Mouse (Mus musculus) left cerebral cortex, adult 11 months (tissue): ENCODE measurements around the gene Med29.
"Not testable (repeated sequence)": the region's sequence is repeated elsewhere in the genome, so short reads cannot be mapped to it uniquely, and the experiment has no call there.

Source experiments
- DNase-seq: peaks from one replicate; pipeline ENCODE4 v3.0.0; 2022; ENCODE audit warnings: low spot score

Med29 gene

GRCm38 (mm10) chr7:28395425-28395824 lies 2.9 kb upstream of the Med29 start:
- DNase-seq, result no peak

- no peak for DNase-seq
These were observed 904 bp upstream of the Med29 start for GRCm38 (mm10) chr7:28393272-28393951.

- DNase-seq, result no peak
These were observed 2.2 kb downstream of the Med29 start for GRCm38 (mm10) chr7:28390331-28390730.

- not testable (repeated sequence) for DNase-seq
These were observed 5.1 kb downstream of the Med29 start for GRCm38 (mm10) chr7:28387384-28387783.

GRCm38 (mm10) chr7:28386877-28387276 lies 5.6 kb downstream of the Med29 start:
- not testable (repeated sequence) for DNase-seq

- peak; percentile 62 for DNase-seq
These were observed 6.0 kb downstream of the Med29 start for GRCm38 (mm10) chr7:28386462-28386861.

GRCm38 (mm10) chr7:28386007-28386406 lies 6.5 kb downstream of the Med29 start:
- no peak for DNase-seq

- DNase-seq, result no peak
These were observed 7.3 kb downstream of the Med29 start for GRCm38 (mm10) chr7:28385196-28385595.

- DNase-seq, result no peak
These were observed 8.3 kb downstream of the Med29 start for GRCm38 (mm10) chr7:28384162-28384561.

GRCm38 (mm10) chr7:28383606-28384005 lies 8.9 kb downstream of the Med29 start:
- DNase-seq, result no peak

GRCm38 (mm10) chr7:28382981-28383396 lies 9.5 kb downstream of the Med29 start:
- peak; percentile 63 for DNase-seq

- DNase-seq, result no peak
These were observed 10.1 kb downstream of the Med29 start for GRCm38 (mm10) chr7:28382347-28382951.

GRCm38 (mm10) chr7:28381938-28382337 lies 10.6 kb downstream of the Med29 start:
- no peak for DNase-seq

GRCm38 (mm10) chr7:28381017-28381790 lies 11.3 kb downstream of the Med29 start:
- DNase-seq, result no peak

GRCm38 (mm10) chr7:28380237-28381016 lies 12.1 kb downstream of the Med29 start, which contains the start of gene Zfp36:
Gene Zfp36 (minus strand): TSS chr7:28380253.
- no peak for DNase-seq

GRCm38 (mm10) chr7:28378769-28379651 lies 13.5 kb downstream of the Med29 start:
- DNase-seq, result peak; percentile 70

GRCm38 (mm10) chr7:28378066-28378690 lies 14.3 kb downstream of the Med29 start:
- no peak for DNase-seq

- no peak for DNase-seq
These were observed 15.1 kb downstream of the Med29 start for GRCm38 (mm10) chr7:28377190-28378065.

GRCm38 (mm10) chr7:28376011-28376771 lies 16.3 kb downstream of the Med29 start:
- DNase-seq, result no peak
